Mouse (Mus musculus) midbrain, postnatal 0 days (tissue): ENCODE measurements around the gene Rpl12. TPM values are rescaled to one million over a fixed set of nuclear protein-coding genes. Genes with fewer than 3 reads are reported as not detected.
A peak's percentile ranks its signal among the peaks of the same experiment; 100 is the strongest.
"Not testable (repeated sequence)": the region's sequence is repeated elsewhere in the genome, so short reads cannot be mapped to it uniquely, and the experiment has no call there.

Experiments used
- ATAC-seq: fragments of 200-750 bp; cut with Nextera tagmentation; 2 replicates; pipeline ENCODE4 v1.8.0; 2017; ENCODE audit warnings: moderate number of reproducible peaks, mild to moderate bottlenecking, moderate TSS enrichment, moderate library complexity; ENCODE audit not compliant: low FRiP score
- DNase-seq: peaks from one replicate; pipeline ENCODE4 v3.0.0-alpha.2; 2015; ENCODE audit warnings: low spot score
- H3K27ac ChIP-seq: fragments of 300-500 bp; sonication (generic); 2 replicates; pipeline ENCODE4 v1.5.1; 2014; ENCODE audit warnings: low read depth, mild to moderate bottlenecking, low read length, mixed read lengths
- H3K27me3 ChIP-seq: fragments of 300-500 bp; sonication (generic); 2 replicates; pipeline ENCODE4 v1.6.1; 2014; ENCODE audit warnings: low read length, control low read depth, mixed read lengths; ENCODE audit not compliant: insufficient read depth
- H3K36me3 ChIP-seq: fragments of 300-500 bp; sonication (generic); 2 replicates; pipeline ENCODE4 v1.6.1; 2014; ENCODE audit warnings: low read length, control low read depth, mixed read lengths; ENCODE audit not compliant: insufficient read depth
- H3K4me1 ChIP-seq: fragments of 300-500 bp; sonication (generic); 2 replicates; pipeline ENCODE4 v1.6.1; 2014; ENCODE audit warnings: mild to moderate bottlenecking, control low read depth, antibody characterized with exemption, low read length, mixed read lengths; ENCODE audit not compliant: insufficient read depth
- H3K4me2 ChIP-seq: fragments of 300-500 bp; sonication (generic); 2 replicates; pipeline ENCODE4 v1.6.1; 2014; ENCODE audit warnings: low read depth, mild to moderate bottlenecking, low read length, mixed read lengths; ENCODE audit not compliant: poor library complexity, severe bottlenecking
- H3K4me3 ChIP-seq: fragments of 300-500 bp; sonication (generic); 2 replicates; pipeline ENCODE4 v1.5.1; 2014; ENCODE audit warnings: low read depth, mild to moderate bottlenecking, low read length, moderate library complexity
- H3K9ac ChIP-seq: fragments of 300-500 bp; sonication (generic); replicated peaks from 2 replicates; pipeline ENCODE4 v1.6.1; 2014; ENCODE audit warnings: mild to moderate bottlenecking, low read length, moderate library complexity, mixed read lengths; ENCODE audit not compliant: poor library complexity, severe bottlenecking
- H3K9me3 ChIP-seq: fragments of 300-500 bp; sonication (generic); 2 replicates; pipeline ENCODE4 v1.6.1; 2016; ENCODE audit warnings: low read length, control low read depth
- CTCF ChIP-seq: IDR thresholded peaks from 2 replicates; pipeline ENCODE4 v1.5.1; 2016; ENCODE audit warnings: antibody characterized with exemption, mild to moderate bottlenecking
- WGBS: fragments of 180-500 bp; shearing (Covaris S2); extraction: QIAGEN DNeasy Blood & Tissue Kit; methylation state at CpG from one replicate; pipeline ENCODE4 v1.1.7; 2014; 5-methylcytosine and 5-hydroxymethylcytosine counted together
- polyA plus RNA-seq: library from polyadenylated mRNA; unstranded; fragments of >200 nt; fragmentation: Nextera tagmentation; extraction: Ambion mirVana; gene quantifications from 2 replicates; pipeline ENCODE4 v1.2.1, GENCODE M21; 2015
- total RNA-seq: library from RNA; depleted of rRNA; stranded (reverse); fragments of >200 nt; gene quantifications from 2 replicates; pipeline ENCODE4 v1.2.3, GENCODE M21; 2014; rRNA removed

The Rpl12 gene
- total and polyA plus RNA-seq, 2 experiments from 2014 or later: 102 to 196 TPM

DNA sequence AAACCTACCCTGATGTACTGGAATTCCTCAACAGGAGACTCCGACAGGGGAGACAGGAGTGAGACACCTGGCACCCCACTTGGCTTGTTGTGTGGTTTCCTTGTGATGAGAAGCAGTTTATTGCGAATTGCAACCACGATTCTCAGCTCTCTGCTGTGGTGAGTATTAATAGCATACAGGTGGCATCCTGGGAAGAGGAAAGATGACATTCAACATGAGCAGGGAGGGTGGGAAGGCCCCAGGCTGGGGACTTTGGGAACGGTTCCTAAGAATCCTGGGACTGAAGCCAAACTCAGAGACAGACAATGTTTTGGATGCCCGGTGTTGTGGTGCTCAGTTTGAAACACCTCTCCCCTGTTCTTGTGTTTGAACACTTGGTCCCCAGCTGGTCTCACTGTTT is 43.7 kb downstream of the Rpl12 start:
- ATAC-seq (no peak), DNase-seq (no peak)
- no peak overlapping the region for H3K4me2 ChIP-seq
- H3K36me3 ChIP-seq: peaks cover 42% of the 10 kb centered on the region
- H3K9ac ChIP-seq: no peak overlapping the region
- H3K27me3 ChIP-seq: no peaks in the 10 kb centered on the region
- no peaks in the 10 kb centered on the region for H3K4me1 ChIP-seq
- WGBS: 78% methylated on average over 5 of the region's 5 CpGs
- TF ChIP-seq CTCF: no peak
- H3K9me3 ChIP-seq: no peaks in the 10 kb centered on the region
- no peak overlapping the region for H3K27ac ChIP-seq
- no peak overlapping the region for H3K4me3 ChIP-seq

DNA sequence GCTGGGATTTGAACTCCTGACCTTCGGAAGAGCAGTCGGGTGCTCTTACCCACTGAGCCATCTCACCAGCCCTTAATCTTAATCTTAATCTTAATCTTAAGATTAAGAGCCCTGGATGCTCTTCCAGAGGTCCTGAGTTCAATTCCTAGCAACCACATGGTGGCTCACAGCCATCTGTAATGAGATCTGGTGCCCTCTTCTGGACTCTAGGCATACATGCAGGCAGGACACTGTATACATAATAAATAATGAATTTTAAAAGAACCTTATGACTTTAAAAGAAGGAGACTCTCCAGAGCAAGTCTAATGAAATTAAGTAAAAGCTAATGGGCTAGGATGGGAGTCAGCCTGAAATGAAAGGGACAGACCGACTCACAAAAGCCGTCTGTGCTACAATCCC is 47.7 kb downstream of the Rpl12 start:
- peak; percentile 54 for TF ChIP-seq CTCF
- H3K27ac ChIP-seq, H3K4me3 ChIP-seq, H3K4me2 ChIP-seq, DNase-seq, H3K4me1 ChIP-seq, ATAC-seq, H3K27me3 ChIP-seq, H3K9me3 ChIP-seq, H3K9ac ChIP-seq: not testable (repeated sequence)
- peaks cover 44% of the 10 kb centered on the region for H3K36me3 ChIP-seq
- whole genome bisulfite sequencing: 83% methylated on average over 4 of the region's 4 CpGs

DNA sequence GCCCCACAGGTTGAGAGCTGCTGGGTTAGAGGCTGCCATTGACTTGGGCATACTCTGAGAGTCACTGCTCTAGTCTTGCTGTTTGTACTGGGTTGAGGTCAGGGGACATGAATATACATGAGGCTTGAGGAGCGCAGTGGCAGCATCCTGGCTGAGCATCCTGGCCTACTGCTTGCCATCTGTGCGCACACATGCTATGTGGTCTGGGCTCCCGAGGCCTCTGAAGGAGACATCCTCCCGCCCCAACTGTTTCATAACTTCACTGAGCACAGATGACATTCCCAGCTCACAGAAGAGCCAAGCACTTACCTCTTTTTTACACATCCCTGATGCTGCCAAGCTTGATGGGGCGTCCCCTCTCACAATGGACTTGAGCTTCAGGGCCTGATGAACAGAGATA is 53.5 kb downstream of the Rpl12 start:
- Histone ChIP-seq H3K4me2 (no peak overlapping the region), H3K36me3 (peaks cover 25% of the 10 kb centered on the region), H3K27me3 (no peaks in the 10 kb centered on the region), H3K9ac (no peak overlapping the region), H3K9me3 (no peaks in the 10 kb centered on the region), H3K4me3 (no peak overlapping the region), H3K4me1 (no peaks in the 10 kb centered on the region), H3K27ac (no peak overlapping the region)
- TF ChIP-seq CTCF: no peak
- ATAC-seq (no peak), DNase-seq (peak; percentile 63)
- whole genome bisulfite sequencing: 64% methylated on average over 5 of the region's 5 CpGs

Other genes with a start within 250 kb of the Rpl12 start
- gene Cdk9, start 248.5 kb upstream of the Rpl12 start, total RNA-seq: 88.1 and 92.4 TPM in 2 replicates
- gene Cdk9, start 248.5 kb upstream of the Rpl12 start, polyA plus RNA-seq: 58.2 and 59.4 TPM in 2 replicates
- 43.7 and 46.2 TPM in 2 replicates for gene Sh2d3c, start 240.5 kb upstream of the Rpl12 start, total RNA-seq
- 54.4 and 54.6 TPM in 2 replicates for gene Sh2d3c, start 240.5 kb upstream of the Rpl12 start, polyA plus RNA-seq
- gene 6330409D20Rik, start 220.5 kb upstream of the Rpl12 start, total RNA-seq: 2.5 and 3.8 TPM in 2 replicates
- 3.7 and 4.0 TPM in 2 replicates for gene 6330409D20Rik, start 220.5 kb upstream of the Rpl12 start, polyA plus RNA-seq
- 43.8 and 72.8 TPM in 2 replicates for gene Tor2a, start 204.3 kb upstream of the Rpl12 start, total RNA-seq
- gene Tor2a, start 204.3 kb upstream of the Rpl12 start, polyA plus RNA-seq: 42.0 and 44.9 TPM in 2 replicates
- gene Ttc16, start 185.9 kb upstream of the Rpl12 start, total RNA-seq: 0.90 and 3.2 TPM in 2 replicates
- gene Ttc16, start 185.9 kb upstream of the Rpl12 start, polyA plus RNA-seq: 0.32 and 0.44 TPM in 2 replicates
- 2.1 and 2.7 TPM in 2 replicates for gene Ptrh1, start 185.8 kb upstream of the Rpl12 start, total RNA-seq
- 3.8 and 3.9 TPM in 2 replicates for gene Ptrh1, start 185.8 kb upstream of the Rpl12 start, polyA plus RNA-seq
- 0.19 and 1.4 TPM in 2 replicates for gene Cfap157, start 177.1 kb upstream of the Rpl12 start, total RNA-seq
- gene Cfap157, start 177.1 kb upstream of the Rpl12 start, polyA plus RNA-seq: 0.48 and 1.1 TPM in 2 replicates
- gene Stxbp1, start 114.3 kb upstream of the Rpl12 start, total RNA-seq: 185 and 264 TPM in 2 replicates
- gene Stxbp1, start 114.3 kb upstream of the Rpl12 start, polyA plus RNA-seq: 424 and 430 TPM in 2 replicates
- 39.5 and 40.9 TPM in 2 replicates for gene Fam129b, start 85.4 kb upstream of the Rpl12 start, total RNA-seq
- gene Fam129b, start 85.4 kb upstream of the Rpl12 start, polyA plus RNA-seq: 17.7 and 18.1 TPM in 2 replicates
- gene Lrsam1, start 55 bp downstream of the Rpl12 start, total RNA-seq: 31.4 and 37.3 TPM in 2 replicates
- gene Lrsam1, start 55 bp downstream of the Rpl12 start, polyA plus RNA-seq: 25.3 and 26.2 TPM in 2 replicates
- 34.6 and 36.0 TPM in 2 replicates for gene Slc2a8, start 20.5 kb downstream of the Rpl12 start, total RNA-seq
- 30.7 and 34.8 TPM in 2 replicates for gene Slc2a8, start 20.5 kb downstream of the Rpl12 start, polyA plus RNA-seq
- 134 and 176 TPM in 2 replicates for gene Garnl3, start 170.1 kb downstream of the Rpl12 start, total RNA-seq
- 77.1 and 77.7 TPM in 2 replicates for gene Garnl3, start 170.1 kb downstream of the Rpl12 start, polyA plus RNA-seq